Mouse (Mus musculus): ENCODE data around the gene Asb16.

DNA sequence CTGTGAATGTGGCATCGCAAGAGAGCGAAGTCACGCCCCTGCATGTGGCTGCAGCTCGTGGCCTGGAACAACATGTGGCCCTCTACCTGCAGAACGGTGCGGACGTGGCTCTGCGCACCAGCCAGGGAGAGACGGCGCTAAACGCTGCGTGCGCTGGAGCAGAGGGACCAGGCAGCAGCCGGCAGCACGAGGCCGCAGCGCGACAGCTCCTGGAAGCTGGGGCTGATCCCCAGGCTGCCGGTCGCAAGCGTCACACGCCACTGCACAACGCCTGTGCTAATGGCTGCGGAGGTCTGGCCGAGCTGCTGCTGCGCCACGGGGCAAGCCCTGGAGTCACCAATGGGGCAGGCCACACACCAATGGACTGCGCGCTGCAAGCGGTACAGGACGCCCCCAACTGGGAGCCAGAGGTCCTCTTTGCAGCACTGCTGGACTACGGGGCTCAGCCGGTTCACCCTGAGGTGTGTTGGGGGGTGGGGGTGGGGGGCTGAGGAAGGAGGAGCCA is 7.9 kb downstream of the Asb16 start:
- no peak for TF ChIP-seq MYOG (IDR thresholded peaks at IDR 0.05; ENCODE audit: control insufficient read depth, extremely low read depth, insufficient read length)
- no peak for TF ChIP-seq USF1 (IDR thresholded peaks at IDR 0.05; ENCODE audit: low read depth)
- TF ChIP-seq CTCF (IDR thresholded peaks at IDR 0.05; ENCODE audit: control insufficient read depth, insufficient read depth, insufficient read length), result no peak
